Mouse (Mus musculus) ES-Bruce4 (cell line): ENCODE data around the gene Ogdh. TPM values are rescaled to one million over a fixed set of nuclear protein-coding genes. Genes with fewer than 3 reads are reported as not detected.
"Not testable (repeated sequence)": the region's sequence is repeated elsewhere in the genome, so short reads cannot be mapped to it uniquely, and the experiment has no call there.

Experiments
- H3K27ac ChIP-seq: 2 replicates; pipeline ENCODE4 v1.5.1; 2012; ENCODE audit warnings: low read length, inconsistent platforms; ENCODE audit not compliant: insufficient read depth
- H3K27me3 ChIP-seq: 2 replicates; pipeline ENCODE4 v1.6.1; 2012; ENCODE audit warnings: mild to moderate bottlenecking, low read length, inconsistent platforms; ENCODE audit not compliant: control insufficient read depth, poor library complexity, insufficient read depth, severe bottlenecking
- H3K36me3 ChIP-seq: 2 replicates; pipeline ENCODE4 v1.6.1; 2012; ENCODE audit warnings: inconsistent platforms, mild to moderate bottlenecking, low read length, moderate library complexity; ENCODE audit not compliant: control insufficient read depth, poor library complexity, insufficient read depth, severe bottlenecking
- H3K4me1 ChIP-seq: one replicate; pipeline ENCODE4 v1.8.1; 2011; ENCODE audit warnings: low read length; ENCODE audit not compliant: control insufficient read depth, insufficient read depth
- H3K4me3 ChIP-seq: 2 replicates; pipeline ENCODE4 v1.5.1; 2011; ENCODE audit warnings: low read depth, mild to moderate bottlenecking, low read length
- H3K9ac ChIP-seq: 2 replicates; pipeline ENCODE4 v1.6.1; 2012; ENCODE audit warnings: low read depth, mild to moderate bottlenecking, inconsistent platforms; ENCODE audit not compliant: poor library complexity, severe bottlenecking
- H3K9me3 ChIP-seq: replicated peaks from 2 replicates; pipeline ENCODE4 v1.6.1; 2012; ENCODE audit warnings: mild to moderate bottlenecking, low read length, inconsistent platforms; ENCODE audit not compliant: control insufficient read depth, poor library complexity, insufficient read depth, severe bottlenecking
- CTCF ChIP-seq: IDR thresholded peaks from one replicate; pipeline ENCODE4 v1.8.1; 2011; ENCODE audit warnings: low read depth, low read length
- EP300 ChIP-seq: IDR thresholded peaks from 2 replicates; pipeline ENCODE4 v1.6.1; 2011; ENCODE audit warnings: low read depth, low read length; ENCODE audit not compliant: insufficient read depth
- POLR2A ChIP-seq: IDR thresholded peaks from one replicate; pipeline ENCODE4 v1.8.1; 2011; ENCODE audit warnings: low read length; ENCODE audit not compliant: insufficient read depth
- polyA plus RNA-seq: library from polyadenylated mRNA; stranded (reverse); fragments of >200 nt; gene quantifications from 2 replicates; pipeline ENCODE4 v1.2.4, GENCODE M21; 2011; ENCODE audit warnings: low read depth; ENCODE audit not compliant: missing spikeins, insufficient read depth, insufficient read length

The Ogdh gene
- 75.7 and 77.6 TPM in 2 replicates for polyA plus RNA-seq

- Histone ChIP-seq H3K4me1 (no peaks in the 10 kb centered on the region), H3K27me3 (no peaks in the 10 kb centered on the region), H3K36me3 (0 out of 2 replicates have a peak, but pooled peaks cover under 1% of the 10 kb centered on the region), H3K4me3 (peak within 1 kb of the TSS; percentile 90), H3K9ac (peak within 1 kb of the TSS; percentile 56), H3K9me3 (no peaks in the 10 kb centered on the region), H3K27ac (peak within 1 kb of the TSS; percentile 74)
- TF ChIP-seq POLR2A (peak; percentile 34), EP300 (no peak)
Observed at GRCm38 (mm10) chr11:6291401-6292115, at the start of gene Ogdh. TSS of gene Ogdh (plus strand) at chr11:6291633.

- H3K9ac ChIP-seq, result no peak overlapping the region
- no peaks in the 10 kb centered on the region for H3K27me3 ChIP-seq
- no peak overlapping the region for H3K4me3 ChIP-seq
- H3K4me1 ChIP-seq, result no peaks in the 10 kb centered on the region
- TF ChIP-seq CTCF, result no peak
- no peak for TF ChIP-seq EP300
- no peak for TF ChIP-seq POLR2A
- no peak overlapping the region for H3K27ac ChIP-seq
- no peaks in the 10 kb centered on the region for H3K36me3 ChIP-seq
- H3K9me3 ChIP-seq, result no peaks in the 10 kb centered on the region; the same call in 1 of the 2 replicates
Observed at GRCm38 (mm10) chr11:6244707-6245106, 46.7 kb upstream of the Ogdh start.

DNA sequence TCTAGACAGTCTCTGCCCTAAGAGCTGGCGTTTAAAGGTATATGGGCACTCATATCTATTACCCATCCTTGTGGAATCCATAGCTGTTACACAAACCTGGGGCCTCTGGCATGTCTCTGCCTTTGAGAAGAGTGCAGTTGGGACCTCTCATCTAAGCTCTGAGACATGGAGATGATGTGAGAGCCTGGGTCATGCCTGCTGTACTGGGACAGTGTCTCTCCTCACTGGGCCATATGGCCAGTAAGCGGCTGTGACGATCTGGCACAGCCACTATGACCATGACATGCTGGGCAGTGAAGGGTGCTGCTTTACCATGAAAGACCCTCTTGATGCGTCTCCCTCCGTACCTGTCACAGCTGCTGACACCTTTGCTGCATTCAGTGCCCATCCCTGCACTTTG, 39.2 kb upstream of the Ogdh start:
- Histone ChIP-seq H3K9ac (no peak overlapping the region), H3K27ac (no peak overlapping the region), H3K36me3 (no peaks in the 10 kb centered on the region), H3K4me1 (no peaks in the 10 kb centered on the region), H3K4me3 (no peak overlapping the region), H3K27me3 (no peaks in the 10 kb centered on the region), H3K9me3 (no peaks in the 10 kb centered on the region; the same call in 1 of the 2 replicates)
- TF ChIP-seq CTCF, result no peak
- no peak for TF ChIP-seq EP300
- no peak for TF ChIP-seq POLR2A

DNA sequence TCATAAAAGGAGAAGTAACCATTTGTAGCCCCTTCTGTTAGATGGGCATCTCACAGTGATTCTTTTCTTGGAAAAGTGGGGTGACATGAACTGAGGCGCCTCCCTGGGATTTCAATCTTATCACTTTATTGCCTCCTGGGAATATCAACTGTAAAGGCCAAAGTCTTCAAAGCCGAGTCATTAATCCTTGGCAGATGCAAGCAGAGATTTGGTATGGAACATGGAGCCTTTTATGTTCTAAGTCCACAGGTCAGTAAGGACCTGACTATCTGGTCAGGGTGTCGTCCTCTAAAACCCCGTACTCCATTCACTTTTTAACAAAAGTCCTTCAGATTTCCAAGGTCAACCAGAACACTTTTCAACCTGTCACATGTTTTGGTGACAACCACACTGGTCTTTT, 38.6 kb upstream of the Ogdh start:
- Histone ChIP-seq H3K4me1 (no peaks in the 10 kb centered on the region), H3K9me3 (no peaks in the 10 kb centered on the region; the same call in 1 of the 2 replicates), H3K27me3 (no peaks in the 10 kb centered on the region), H3K36me3 (no peaks in the 10 kb centered on the region), H3K9ac (no peak overlapping the region), H3K27ac (no peak overlapping the region), H3K4me3 (no peak overlapping the region)
- TF ChIP-seq POLR2A, result no peak
- no peak for TF ChIP-seq EP300
- TF ChIP-seq CTCF, result no peak

GRCm38 (mm10) chr11:6254602-6255001, 36.8 kb upstream of the Ogdh start:
- H3K9ac ChIP-seq, H3K4me1 ChIP-seq, H3K9me3 ChIP-seq, H3K27me3 ChIP-seq, H3K27ac ChIP-seq, H3K4me3 ChIP-seq: not testable (repeated sequence)
- H3K36me3 ChIP-seq, result peaks cover 17% of the 10 kb centered on the region

GRCm38 (mm10) chr11:6256490-6257072, 34.9 kb upstream of the Ogdh start:
- TF ChIP-seq CTCF (no peak), EP300 (no peak), POLR2A (no peak)
- Histone ChIP-seq H3K4me3 (no peak overlapping the region), H3K9ac (no peak overlapping the region), H3K36me3 (peaks cover 33% of the 10 kb centered on the region), H3K27ac (peak overlapping the region; percentile 6), H3K9me3 (no peaks in the 10 kb centered on the region), H3K4me1 (no peaks in the 10 kb centered on the region), H3K27me3 (no peaks in the 10 kb centered on the region)
